Mouse (Mus musculus): ENCODE data around the gene Catsper4. TPM values are rescaled to one million over a fixed set of nuclear protein-coding genes. Genes with fewer than 3 reads are reported as not detected.

Gene Catsper4
- not detected in 2 replicates for polyA plus RNA-seq (2012; rRNA removed)

DNA sequence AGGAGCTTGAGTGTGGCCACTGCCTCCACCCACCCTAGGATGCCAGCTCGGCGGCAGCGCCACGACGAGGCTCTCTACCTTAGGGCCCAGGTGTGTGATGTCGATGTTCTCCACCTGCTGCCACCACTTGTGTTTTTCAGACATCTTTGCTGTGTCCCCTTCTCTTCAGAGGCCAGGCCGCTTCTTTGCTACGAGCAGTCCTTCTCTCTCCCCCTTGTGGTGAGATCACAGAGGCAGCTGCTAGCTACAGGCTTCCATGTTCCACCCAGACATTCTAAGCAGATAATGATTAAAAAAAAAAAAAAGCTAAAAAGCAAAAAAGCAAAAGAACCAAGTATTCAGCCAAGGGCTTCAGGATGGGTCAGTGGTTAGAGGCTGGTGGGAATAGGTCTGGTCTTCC is at the start of gene Catsper4:
TSS of gene Catsper4 (minus strand) at position 190 of the 400 bp plus-strand sequence.

DNA sequence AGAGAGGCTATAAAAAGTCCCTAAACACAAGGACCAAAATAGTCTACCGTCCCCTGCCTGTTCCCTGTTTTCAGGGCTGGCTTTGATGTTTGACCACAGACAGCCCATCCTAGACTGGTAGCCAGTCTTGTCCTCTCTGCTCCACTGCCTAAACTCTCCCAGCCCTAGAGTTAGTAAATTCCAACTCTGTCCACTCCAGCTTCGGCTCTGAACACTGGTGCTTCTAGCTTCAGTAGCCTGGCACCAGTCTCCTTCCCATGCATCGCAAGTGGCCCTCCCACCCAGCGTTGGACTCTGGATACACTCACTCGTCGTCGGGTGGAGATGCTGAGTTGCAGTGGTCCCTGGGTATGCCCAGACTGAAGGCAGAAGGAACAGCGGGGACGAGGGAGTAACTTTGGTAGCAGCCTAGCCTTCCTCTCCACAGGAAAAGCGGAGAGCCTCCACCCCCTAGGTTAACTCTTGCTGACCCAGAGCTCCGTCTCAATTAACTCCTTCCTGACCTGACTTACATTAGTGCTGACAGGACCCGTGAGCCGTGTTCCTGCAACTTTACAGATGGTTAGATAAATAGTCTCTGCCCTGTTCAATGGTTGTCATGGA is 26.6 kb upstream of the Catsper4 start, which contains the start of gene Grrp1:
TSS of gene Grrp1 (minus strand) at position 385 of the 603 bp plus-strand sequence.

DNA sequence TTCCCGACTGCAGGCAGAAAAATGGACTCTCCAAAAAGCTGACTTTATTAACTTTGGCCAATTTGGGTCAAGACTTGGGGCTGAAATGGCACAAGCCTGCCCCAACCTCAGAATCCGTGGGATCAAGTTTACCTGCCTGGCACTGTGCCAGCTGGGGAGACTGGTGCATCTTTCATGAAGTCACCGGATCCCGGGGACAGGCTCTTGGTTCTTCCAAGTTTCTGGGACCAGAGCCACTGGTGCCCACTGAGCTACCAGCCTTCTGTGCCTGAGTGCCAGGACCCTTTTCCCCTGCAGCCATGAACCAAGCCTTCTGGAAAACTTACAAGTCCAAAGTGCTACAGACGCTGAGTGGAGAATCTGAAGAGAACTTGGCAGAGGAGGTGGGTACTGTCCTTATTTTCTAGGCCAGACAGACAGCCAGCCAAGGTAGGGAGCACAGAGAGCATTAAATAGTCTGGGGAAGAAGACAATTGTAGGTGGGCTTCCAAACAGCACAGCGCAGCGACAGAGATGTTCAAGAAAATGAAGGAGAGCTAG is 19.6 kb upstream of the Catsper4 start, which contains the start of gene Gm30191:
TSS of gene Gm30191 (plus strand) at position 217 of the 540 bp plus-strand sequence.

DNA sequence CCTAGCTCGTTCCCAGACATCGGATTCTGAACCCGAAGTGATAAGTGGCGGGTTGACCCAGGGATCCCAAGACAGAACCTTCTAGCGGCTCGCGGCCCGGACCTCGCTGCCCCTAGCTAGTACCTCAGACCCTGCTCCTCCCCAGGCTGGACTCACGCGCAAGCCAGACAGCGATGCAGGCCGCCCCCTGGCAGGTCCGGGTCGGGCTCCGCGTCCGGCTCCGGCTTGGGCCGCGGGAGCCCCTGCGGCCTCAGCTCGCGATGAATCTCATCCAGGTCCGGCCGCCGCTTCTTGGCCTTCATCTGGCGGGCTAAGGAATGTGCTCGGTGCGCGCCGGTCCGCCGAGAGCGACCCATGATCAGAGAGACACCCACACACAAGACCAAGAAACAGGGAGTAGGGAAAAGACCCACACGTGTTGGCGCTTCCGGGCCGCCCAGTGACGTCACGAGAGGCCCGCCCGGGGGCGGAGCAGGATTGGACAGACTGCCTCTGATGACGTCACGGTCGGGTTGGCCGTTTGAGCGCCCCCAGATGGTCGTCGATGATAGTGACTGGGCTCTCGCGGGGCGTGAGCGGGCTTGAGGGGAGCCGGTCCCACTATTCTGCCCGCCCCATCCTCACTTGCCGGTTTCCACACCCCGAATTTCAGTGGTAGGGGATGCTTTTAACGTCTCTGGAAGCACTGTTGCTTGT is 18.1 kb upstream of the Catsper4 start, which contains the start of gene Zfp593:
TSS of gene Zfp593 (minus strand) at position 445 of the 696 bp plus-strand sequence.

DNA sequence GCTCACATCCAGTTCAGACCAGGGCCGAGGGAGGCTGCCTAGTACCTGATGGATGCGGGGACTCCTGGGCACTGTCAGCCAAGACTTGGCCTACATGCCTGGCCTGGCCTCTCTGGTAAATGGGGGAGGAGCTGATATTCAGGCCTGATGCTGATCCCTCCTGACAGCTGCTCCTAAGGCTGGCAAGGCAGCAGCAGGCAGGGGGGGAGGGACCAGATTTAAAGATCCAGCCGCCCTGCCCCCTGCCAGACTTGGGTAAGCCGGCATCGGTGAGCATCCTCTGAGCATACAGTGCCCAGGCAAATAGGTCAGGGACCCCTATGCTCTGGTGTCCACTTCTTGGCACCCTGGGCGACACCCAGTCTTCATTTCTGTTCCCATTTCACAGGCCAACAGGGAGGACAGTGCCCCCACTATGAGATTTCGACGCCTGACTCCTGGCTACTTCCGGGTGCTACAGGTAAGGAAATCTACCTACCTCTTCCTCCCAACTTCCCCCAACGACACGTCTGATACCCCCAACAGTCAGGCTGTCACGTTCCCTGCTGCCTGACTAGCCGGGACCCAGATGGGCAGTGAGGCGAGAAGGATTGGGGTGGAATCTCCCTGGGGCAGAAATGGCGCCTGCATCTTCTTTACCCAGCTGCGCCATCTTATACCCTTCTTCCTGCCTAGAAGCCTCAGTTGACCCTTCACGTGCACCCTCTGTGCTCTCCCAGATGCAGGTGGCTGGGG is 16.5 kb upstream of the Catsper4 start, which contains the start of gene E130218I03Rik:
TSS of gene E130218I03Rik (plus strand) at position 147 of the 735 bp plus-strand sequence.

DNA sequence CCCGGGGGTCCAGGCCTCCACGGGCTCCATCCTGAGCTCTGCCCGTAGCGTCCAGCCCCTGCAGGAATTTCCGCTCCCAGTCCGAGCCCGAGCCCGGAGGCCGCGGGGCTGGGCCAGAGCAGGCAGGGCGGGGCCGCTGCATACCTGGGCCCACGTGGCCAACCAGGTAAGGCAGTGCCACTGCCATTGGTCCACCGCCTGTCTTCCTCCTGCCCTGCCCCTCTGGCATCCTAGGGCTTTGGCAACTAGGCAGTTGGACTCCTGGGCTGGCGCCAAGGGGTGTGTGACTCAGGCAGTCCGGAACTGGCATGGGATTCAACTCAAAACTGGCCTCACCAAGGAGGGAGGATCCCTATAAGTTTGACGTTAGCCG is 11.1 kb upstream of the Catsper4 start, which contains the start of gene Cnksr1:
TSS of gene Cnksr1 (minus strand) at position 121 of the 373 bp plus-strand sequence.

DNA sequence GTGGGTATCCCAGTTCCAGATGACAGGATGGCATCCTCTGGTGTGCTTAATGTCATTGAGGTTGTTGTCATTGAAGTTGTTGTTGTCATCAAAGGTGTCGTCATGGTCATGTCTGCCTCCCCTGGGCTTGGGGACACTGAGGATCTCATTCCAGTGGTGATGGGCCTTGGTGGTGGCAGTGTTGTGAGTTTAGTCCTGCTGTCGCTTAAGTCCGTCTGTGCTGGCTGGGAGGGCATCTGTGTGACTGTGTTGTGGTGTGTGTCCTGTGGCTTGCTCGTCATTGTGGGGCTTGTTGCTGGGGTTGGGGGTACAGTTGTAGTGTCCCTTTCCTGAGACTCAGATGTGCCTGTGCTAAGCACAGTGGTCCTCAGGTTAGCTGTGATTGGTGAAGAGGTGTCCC is 24.3 kb downstream of the Catsper4 start, which contains the start of gene Gm7534:
TSS of gene Gm7534 (minus strand) at position 101 of the 400 bp plus-strand sequence.

Other genes with a start within 250 kb of the Catsper4 start
- gene Dhdds, start 226.5 kb downstream of the Catsper4 start, polyA plus RNA-seq (2012; rRNA removed) = 36.4 and 43.8 TPM in 2 replicates
- 4.5 and 9.5 TPM in 2 replicates for gene Lin28a, start 208.5 kb downstream of the Catsper4 start, polyA plus RNA-seq (2012; rRNA removed)
- not detected in 2 replicates for gene Zfp683, start 173.5 kb downstream of the Catsper4 start, polyA plus RNA-seq (2012; rRNA removed)
- gene Crybg2, start 166.6 kb downstream of the Catsper4 start, polyA plus RNA-seq (2012; rRNA removed) = 0.71 and 2.0 TPM in 2 replicates
- gene Cd52, start 132.3 kb downstream of the Catsper4 start, polyA plus RNA-seq (2012; rRNA removed) = 3.4 and 4.2 TPM in 2 replicates
- 9.2 and 11.2 TPM in 2 replicates for gene Ubxn11, start 124.8 kb downstream of the Catsper4 start, polyA plus RNA-seq (2012; rRNA removed)
- gene Sh3bgrl3, start 98.6 kb downstream of the Catsper4 start, polyA plus RNA-seq (2012; rRNA removed) = 164 and 169 TPM in 2 replicates
- gene Cep85, start 40.3 kb downstream of the Catsper4 start, polyA plus RNA-seq (2012; rRNA removed) = 33.3 and 37.3 TPM in 2 replicates
- 0.10 TPM in 1 of 2 replicates, not detected in the other for gene Gm7534, start 24.4 kb downstream of the Catsper4 start, polyA plus RNA-seq (2012; rRNA removed)
- 0.25 and 0.62 TPM in 2 replicates for gene Cnksr1, start 11.0 kb upstream of the Catsper4 start, polyA plus RNA-seq (2012; rRNA removed)
- gene E130218I03Rik, start 16.3 kb upstream of the Catsper4 start, polyA plus RNA-seq (2012; rRNA removed) = 0.08 TPM in 1 of 2 replicates, not detected in the other
- 14.1 and 15.2 TPM in 2 replicates for gene Zfp593, start 18.2 kb upstream of the Catsper4 start, polyA plus RNA-seq (2012; rRNA removed)
- gene Gm30191, start 19.6 kb upstream of the Catsper4 start, polyA plus RNA-seq (2012; rRNA removed) = 0.31 TPM in 1 of 2 replicates, not detected in the other
- 7.5 and 8.5 TPM in 2 replicates for gene Grrp1, start 26.7 kb upstream of the Catsper4 start, polyA plus RNA-seq (2012; rRNA removed)
- gene Pdik1l, start 60.5 kb upstream of the Catsper4 start, polyA plus RNA-seq (2012; rRNA removed) = 9.3 and 14.4 TPM in 2 replicates
- gene Trim63, start 87.7 kb upstream of the Catsper4 start, polyA plus RNA-seq (2012; rRNA removed) = 1.8 and 3.1 TPM in 2 replicates
- gene Slc30a2, start 115.8 kb upstream of the Catsper4 start, polyA plus RNA-seq (2012; rRNA removed) = 0.07 TPM in 1 of 2 replicates, not detected in the other
- 0.22 and 0.68 TPM in 2 replicates for gene Extl1, start 156.5 kb upstream of the Catsper4 start, polyA plus RNA-seq (2012; rRNA removed)
- 12.0 and 14.2 TPM in 2 replicates for gene Pafah2, start 168.9 kb upstream of the Catsper4 start, polyA plus RNA-seq (2012; rRNA removed)
- gene Stmn1, start 240.9 kb upstream of the Catsper4 start, polyA plus RNA-seq (2012; rRNA removed) = 1,055 and 1,621 TPM in 2 replicates

Measured in central nervous system, embryonic 11.5 days (tissue).